Mouse (Mus musculus) lung, adult 2 months (tissue): ENCODE measurements around the gene Lrrc28. TPM values are rescaled to one million over a fixed set of nuclear protein-coding genes. Genes with fewer than 3 reads are reported as not detected.

ENCODE experiments used
- DNase-seq: peaks from one replicate; pipeline ENCODE4 v3.0.0; 2022
- H3K4me1 ChIP-seq: fragments of 200-500 bp; 2 replicates; pipeline ENCODE4 v1.6.1; 2011; ENCODE audit warnings: low read length; ENCODE audit not compliant: control insufficient read depth, insufficient read depth
- H3K4me3 ChIP-seq: fragments of 200-500 bp; replicated peaks from 2 replicates; pipeline ENCODE3; 2011; ENCODE audit warnings: low read depth, mild to moderate bottlenecking, control low read depth, low read length; ENCODE audit errors: extremely low read depth
- CTCF ChIP-seq: fragments of 200-500 bp; IDR thresholded peaks from 2 replicates; pipeline ENCODE4 v1.5.1; 2011; ENCODE audit warnings: mild to moderate bottlenecking, low read length, control low read depth; ENCODE audit not compliant: insufficient read depth
- POLR2A ChIP-seq: fragments of 200-500 bp; IDR thresholded peaks from 2 replicates; pipeline ENCODE4 v1.6.1; 2011; ENCODE audit warnings: low read depth, mild to moderate bottlenecking, control low read depth, low read length, borderline replicate concordance; ENCODE audit errors: extremely low read depth
- WGBS: fragments of 180-500 bp; shearing (Covaris S2); methylation state at CpG from one replicate; pipeline ENCODE4 v1.1.7; 2018; 5-methylcytosine and 5-hydroxymethylcytosine counted together
- polyA plus RNA-seq: library from polyadenylated mRNA; depleted of rRNA; stranded (reverse); fragments of >200 nt; gene quantifications from 2 replicates; pipeline ENCODE4 v1.2.3, GENCODE M21; 2012

Lrrc28 gene
- polyA plus RNA-seq, 1 experiment, result 25.4 TPM

DNA sequence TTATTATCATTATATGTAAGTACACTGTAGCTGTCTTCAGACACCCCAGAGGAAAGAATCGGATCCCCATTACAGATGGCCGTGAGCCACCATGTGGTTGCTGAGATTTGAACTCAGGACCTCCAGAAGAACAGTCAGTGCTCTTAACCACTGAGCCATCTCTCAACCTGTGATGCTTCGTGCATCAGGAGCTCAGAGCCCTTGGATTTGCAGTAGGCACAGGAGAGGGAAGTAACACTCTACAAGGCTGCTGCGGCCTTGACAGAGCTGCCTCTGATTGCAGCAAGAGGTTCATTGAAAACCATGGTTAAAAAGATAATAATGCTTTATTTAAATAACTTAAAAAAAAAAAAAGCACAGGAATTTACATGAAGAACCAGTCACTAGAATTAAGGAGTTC, 3.3 kb upstream of the Lrrc28 start:
- DNase-seq, result no peak
- no peak overlapping the region for H3K4me3 ChIP-seq
- peaks cover 11% of the 10 kb centered on the region for H3K4me1 ChIP-seq
- WGBS, result 55% methylated on average over 4 of the region's 4 CpGs
- no peak for TF ChIP-seq CTCF
- no peak for TF ChIP-seq POLR2A

DNA sequence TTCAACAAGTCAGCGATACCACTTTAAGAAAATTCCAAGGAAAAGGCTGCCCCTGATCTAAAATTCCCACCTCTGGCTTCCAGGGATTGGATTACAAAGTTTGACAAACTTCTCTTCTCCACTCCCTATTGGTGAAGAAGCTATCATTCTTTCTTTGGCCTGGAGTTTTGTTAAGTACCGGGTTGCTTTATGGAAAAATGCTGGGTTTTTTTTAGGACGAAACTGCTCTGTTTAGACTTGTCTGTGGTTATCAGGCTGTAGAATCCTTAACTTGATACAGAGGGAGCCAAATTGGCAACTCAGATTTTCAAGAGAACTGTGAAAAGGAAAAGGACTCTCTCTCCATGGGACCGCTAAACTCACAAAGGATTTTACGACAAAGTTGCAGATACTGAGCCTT, 2.2 kb upstream of the Lrrc28 start, which contains the start of gene Ttc23:
TSS of gene Ttc23 (plus strand) at position 134 of the 400 bp plus-strand sequence.
- 14% methylated on average over 5 of the region's 5 CpGs for WGBS
- Histone ChIP-seq H3K4me1 (peaks cover 11% of the 10 kb centered on the region), H3K4me3 (peak within 1 kb of the TSS; percentile 84)
- TF ChIP-seq POLR2A, result no peak
- no peak for TF ChIP-seq CTCF
- no peak for DNase-seq

GRCm38 (mm10) chr7:67646131-67646530, 1.1 kb upstream of the Lrrc28 start:
- 12% methylated on average over 6 of the region's 6 CpGs for WGBS
- H3K4me3 ChIP-seq, result peak overlapping the region; percentile 28
- TF ChIP-seq CTCF (no peak), POLR2A (no peak)
- no peak for DNase-seq
- H3K4me1 ChIP-seq, result peaks cover 11% of the 10 kb centered on the region

DNA sequence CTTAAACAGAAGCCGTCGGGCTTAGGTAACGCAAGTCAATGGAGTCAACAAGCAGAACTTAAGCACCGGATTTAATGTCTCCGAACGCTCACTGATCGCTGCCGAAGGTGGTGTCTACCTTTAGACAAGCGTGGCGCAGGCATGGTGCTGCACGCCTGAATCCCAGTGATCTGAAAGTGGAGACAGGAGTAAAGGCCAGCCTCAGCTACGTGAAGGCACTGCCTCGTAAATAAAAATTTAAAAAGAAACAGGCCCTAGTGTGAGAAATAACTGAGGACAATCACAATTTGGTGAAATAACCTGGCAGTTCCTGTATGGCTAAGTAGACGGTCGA, 580 bp upstream of the Lrrc28 start:
- Histone ChIP-seq H3K4me3 (peak overlapping the region; percentile 88), H3K4me1 (peaks cover 11% of the 10 kb centered on the region)
- TF ChIP-seq CTCF (no peak), POLR2A (no peak)
- under 1% methylated on average over 15 of the region's 15 CpGs for WGBS
- DNase-seq, result no peak

- Histone ChIP-seq H3K4me1 (peaks cover 11% of the 10 kb centered on the region), H3K4me3 (no peak overlapping the region)
- 31% methylated on average over 8 of the region's 8 CpGs for WGBS
- no peak for DNase-seq
- no peak for TF ChIP-seq CTCF
- TF ChIP-seq POLR2A, result no peak
Measured at GRCm38 (mm10) chr7:67644291-67644690, 777 bp downstream of the Lrrc28 start.

GRCm38 (mm10) chr7:67642955-67643354, 2.1 kb downstream of the Lrrc28 start:
- H3K4me3 ChIP-seq, result no peak overlapping the region
- peaks cover 9% of the 10 kb centered on the region for H3K4me1 ChIP-seq
- DNase-seq, result no peak
- TF ChIP-seq POLR2A, result no peak
- TF ChIP-seq CTCF, result no peak
- WGBS, result 91% methylated on average over 9 of the region's 9 CpGs

- TF ChIP-seq CTCF (no peak), POLR2A (no peak)
- WGBS, result 53% methylated on average over 3 of the region's 3 CpGs
- H3K4me1 ChIP-seq, result no peaks in the 10 kb centered on the region; the same call in 1 of the 2 replicates
- no peak overlapping the region for H3K4me3 ChIP-seq
- no peak for DNase-seq
Measured at GRCm38 (mm10) chr7:67639006-67639405, 6.1 kb downstream of the Lrrc28 start.

GRCm38 (mm10) chr7:67636161-67636560, 8.9 kb downstream of the Lrrc28 start:
- H3K4me3 ChIP-seq, result no peak overlapping the region
- H3K4me1 ChIP-seq, result no peaks in the 10 kb centered on the region; the same call in 1 of the 2 replicates
- DNase-seq, result no peak
- WGBS, result 74% methylated on average over 2 of the region's 2 CpGs
- no peak for TF ChIP-seq POLR2A
- no peak for TF ChIP-seq CTCF

DNA sequence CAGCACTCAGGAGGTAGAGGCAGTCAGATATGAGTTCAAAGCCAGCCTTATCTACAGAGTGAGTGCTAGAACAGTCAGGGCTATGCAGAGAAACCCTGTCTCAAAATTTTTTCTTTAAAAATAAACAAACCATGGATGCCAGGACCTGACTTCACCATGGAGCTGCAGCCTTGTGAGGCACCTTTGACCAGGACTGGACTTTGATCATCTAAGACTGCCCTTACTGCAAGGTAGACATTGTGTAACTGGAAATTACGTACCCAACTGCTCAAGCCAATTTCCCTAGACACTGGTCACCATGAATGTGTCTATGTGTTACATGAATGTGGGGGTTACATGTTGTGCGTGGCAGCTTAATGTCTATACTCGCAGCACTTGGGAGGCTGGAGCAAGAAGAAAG, 10.9 kb downstream of the Lrrc28 start:
- Histone ChIP-seq H3K4me1 (no peaks in the 10 kb centered on the region; the same call in 1 of the 2 replicates), H3K4me3 (no peak overlapping the region)
- no peak for DNase-seq
- no peak for TF ChIP-seq POLR2A
- no peak for TF ChIP-seq CTCF
- 92% methylated on average over 3 of the region's 3 CpGs for WGBS

DNA sequence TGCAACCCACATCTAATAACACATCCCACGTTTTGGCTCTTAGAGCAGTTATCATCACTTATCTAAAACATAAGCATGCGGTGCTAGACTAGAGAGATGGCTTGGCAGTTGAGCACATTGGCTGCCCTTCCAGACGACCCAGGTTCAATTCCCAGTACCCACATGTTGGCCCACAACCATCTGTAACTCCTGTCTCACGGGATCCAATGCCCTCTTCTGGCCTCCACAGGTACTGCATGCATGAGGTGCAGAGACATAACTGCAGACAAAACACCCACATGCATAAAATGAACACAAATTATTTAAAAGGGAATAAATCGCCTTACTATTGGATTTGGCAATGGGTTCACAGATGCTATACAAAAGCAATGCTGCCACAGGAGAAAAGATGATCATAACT, 12.7 kb downstream of the Lrrc28 start:
- TF ChIP-seq POLR2A, result no peak
- peak; percentile 27; the same call in 1 of the 2 replicates for TF ChIP-seq CTCF
- no peak for DNase-seq
- H3K4me3 ChIP-seq, result no peak overlapping the region
- H3K4me1 ChIP-seq, result no peaks in the 10 kb centered on the region
- WGBS, result 84% methylated on average over 5 of the region's 5 CpGs
